Comparison of ENCODE assay signal across 17 mouse cellular contexts in the genomic region with DNA sequence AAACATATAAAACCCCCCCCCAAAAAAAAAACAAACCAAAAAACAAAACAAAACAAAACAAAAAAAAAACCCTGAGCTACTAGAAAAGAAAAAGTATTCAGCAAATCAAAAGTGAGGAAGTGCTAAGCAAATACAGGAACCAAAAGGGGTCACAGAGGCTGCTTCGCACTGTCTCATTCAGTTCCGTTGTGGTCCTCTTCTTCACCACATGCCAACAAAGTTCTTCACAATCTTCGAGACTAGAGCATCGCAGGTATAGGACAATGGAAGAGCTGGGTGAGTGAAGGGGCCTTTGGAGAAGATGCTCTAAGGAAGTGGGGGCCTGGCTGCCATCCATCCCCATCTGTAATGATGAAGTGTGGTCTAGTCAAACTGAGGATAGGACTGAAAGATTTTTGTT. TPM values are rescaled to one million over a fixed set of nuclear protein-coding genes. Genes with fewer than 3 reads are reported as not detected.
DNase-seq lines count a peak whose midpoint lies in the region; ATAC-seq and TF ChIP-seq lines count a peak whose summit lies in the region.
"Had no signal": no experiment of that assay in that cellular context is flagged by ENCODE, and none has a peak within 500 bp of the region (broad histone marks: within the 10 kb centered on the region; RNA-seq: fewer than 3 reads in every experiment).

No protein-coding gene starts in this region.

- in situ Hi-C loops in CH12.LX (cut with MboI; ENCODE audit: low pct_ligation_motif_present, low pct_unique_long_range_greater_than_20kb, low sequenced_read_pairs), result no loop called here

- peak; percentile 82 for DNase-seq in CH12.LX (ENCODE audit: extremely low read depth)
- peak; percentile 42 for DNase-seq in lung, postnatal 36 days
- DNase-seq in splenic B cell, adult 2 months (ENCODE audit: low read depth, low spot score), result peak; percentile 85
- DNase-seq in c-Kit-positive CD71-positive TER-119-positive erythroid progenitor cells, embryonic 14.5 days (ENCODE audit: low spot score), result no peak
- DNase-seq in kidney, adult 2 months, result no peak
- DNase-seq in right cerebral cortex, adult 18-20 months, result no peak
- DNase-seq: adrenal gland, postnatal 36 days had no signal

- 0 out of 2 replicates have a peak overlapping the region, but pooled peaks have one; percentile 3 for H3K4me3 ChIP-seq in intestine, postnatal 0 days (ENCODE audit: low read depth, low read length)
- no peak overlapping the region for H3K4me3 ChIP-seq in intestine, embryonic 16.5 days (ENCODE audit: low read length)
- peak overlapping the region; percentile 61 to 85 (median 82) for H3K4me3 ChIP-seq in CH12.LX (replicated peaks in 1 of 3; ENCODE audit: low read depth in 2 of 3, low read length in 2 of 3, poor library complexity in 1 of 3)
- no peak overlapping the region for H3K4me3 ChIP-seq in kidney, adult 2 months (ENCODE audit: insufficient read depth, low read depth, low read length)
- H3K4me3 ChIP-seq: forebrain, embryonic 12.5 days; lung, embryonic 15.5 days; neural tube, embryonic 13.5 days had no signal

- no peaks in the 10 kb centered on the region for H3K9me3 ChIP-seq in intestine, postnatal 0 days (ENCODE audit: control insufficient read depth)
- no peaks in the 10 kb centered on the region for H3K9me3 ChIP-seq in intestine, embryonic 16.5 days (ENCODE audit: control insufficient read depth, low read length)
- no peaks in the 10 kb centered on the region for H3K9me3 ChIP-seq in CH12.LX (replicated peaks; ENCODE audit: low read length)
- H3K9me3 ChIP-seq: forebrain, embryonic 12.5 days; lung, embryonic 15.5 days; neural tube, embryonic 13.5 days had no signal

- dilution Hi-C loops in CH12.LX (cut with MboI; ENCODE audit: extremely low pct_ligation_motif_present, extremely low pct_unique_long_range_greater_than_20kb, low sequenced_read_pairs), result no loop called here

- H3K9ac ChIP-seq in intestine, postnatal 0 days (ENCODE audit: low read depth, low read length), result no peak overlapping the region
- H3K9ac ChIP-seq in intestine, embryonic 16.5 days (ENCODE audit: low read depth, low read length), result no peak overlapping the region
- peak overlapping the region; percentile 95 for H3K9ac ChIP-seq in CH12.LX (ENCODE audit: insufficient read depth, low read depth)
- H3K9ac ChIP-seq: forebrain, embryonic 12.5 days; lung, embryonic 15.5 days; neural tube, embryonic 13.5 days had no signal

- no peak for TF ChIP-seq EP300 in CH12.LX (IDR thresholded peaks at IDR 0.05; ENCODE audit: low read length)

- H3K4me1 ChIP-seq in intestine, postnatal 0 days (replicated peaks; ENCODE audit: control insufficient read depth, insufficient read depth, low read length), result no peaks in the 10 kb centered on the region; the same call in 1 of the 2 replicates
- no peaks in the 10 kb centered on the region for H3K4me1 ChIP-seq in intestine, embryonic 16.5 days (ENCODE audit: control insufficient read depth, insufficient read depth, low read length)
- peaks cover 0 to 7% of the 10 kb centered on the region in 2 experiments; a peak in 1 of 4 replicates for H3K4me1 ChIP-seq in CH12.LX (ENCODE audit: control insufficient read depth in 1 of 2, insufficient read depth in 2 of 2)
- no peaks in the 10 kb centered on the region for H3K4me1 ChIP-seq in kidney, adult 2 months (ENCODE audit: control insufficient read depth, insufficient read depth, low read length)
- H3K4me1 ChIP-seq: lung, embryonic 15.5 days had no signal

- H3K27me3 ChIP-seq in intestine, postnatal 0 days (replicated peaks; ENCODE audit: control insufficient read depth, insufficient read depth, low read length), result no peaks in the 10 kb centered on the region
- no peaks in the 10 kb centered on the region for H3K27me3 ChIP-seq in intestine, embryonic 16.5 days (replicated peaks; ENCODE audit: control insufficient read depth, insufficient read depth, low read length)
- no peaks in the 10 kb centered on the region for H3K27me3 ChIP-seq in CH12.LX (replicated peaks)
- no peaks in the 10 kb centered on the region for H3K27me3 ChIP-seq in splenic B cell, adult 2 months (ENCODE audit: control insufficient read depth, insufficient read depth, low read length, poor library complexity, severe bottlenecking)
- no peaks in the 10 kb centered on the region for H3K27me3 ChIP-seq in kidney, adult 2 months (replicated peaks; ENCODE audit: control insufficient read depth, insufficient read depth, low read length)
- H3K27me3 ChIP-seq: forebrain, embryonic 12.5 days; lung, embryonic 15.5 days; neural tube, embryonic 13.5 days had no signal

- 83% methylated on average over 4 of the region's 4 CpGs for whole genome bisulfite sequencing in intestine, postnatal 0 days
- 78% methylated on average over 4 of the region's 4 CpGs for WGBS in intestine, embryonic 16.5 days
- 81% methylated on average over 4 of the region's 4 CpGs for WGBS in kidney, adult 2 months

- H3K36me3 ChIP-seq in intestine, postnatal 0 days (ENCODE audit: control insufficient read depth, insufficient read depth), result no peaks in the 10 kb centered on the region
- H3K36me3 ChIP-seq in intestine, embryonic 16.5 days (ENCODE audit: control insufficient read depth, insufficient read depth, low read length), result no peaks in the 10 kb centered on the region
- peaks cover 0 to 2% of the 10 kb centered on the region in 2 experiments for H3K36me3 ChIP-seq in CH12.LX (replicated peaks in 1 of 2; ENCODE audit: control insufficient read depth in 1 of 2, insufficient read depth in 1 of 2, low read length in 1 of 2)
- H3K36me3 ChIP-seq in splenic B cell, adult 2 months (ENCODE audit: control insufficient read depth, insufficient read depth, low read length, poor library complexity, severe bottlenecking), result 0 out of 2 replicates have a peak, but pooled peaks cover 2% of the 10 kb centered on the region
- H3K36me3 ChIP-seq in kidney, adult 2 months (ENCODE audit: control insufficient read depth, insufficient read depth, low read length), result no peaks in the 10 kb centered on the region
- H3K36me3 ChIP-seq: forebrain, embryonic 12.5 days; lung, embryonic 15.5 days; neural tube, embryonic 13.5 days had no signal

- peak; percentile 75 for TF ChIP-seq POLR2A in CH12.LX (IDR thresholded peaks at IDR 0.05; ENCODE audit: low read depth, low read length)
- TF ChIP-seq POLR2A in kidney, adult 2 months (IDR thresholded peaks at IDR 0.05; ENCODE audit: low read depth, low read length), result no peak

- peaks cover 21% of the 10 kb centered on the region for H3K79me2 ChIP-seq in CH12.LX (replicated peaks; ENCODE audit: control insufficient read depth, extremely low read depth, insufficient read depth, poor library complexity, severe bottlenecking)

- H3K4me2 ChIP-seq in intestine, postnatal 0 days (replicated peaks; ENCODE audit: low read depth), result no peak overlapping the region
- no peak overlapping the region for H3K4me2 ChIP-seq in intestine, embryonic 16.5 days (ENCODE audit: low read depth, low read length)
- peak overlapping the region; percentile 76 for H3K4me2 ChIP-seq in CH12.LX (ENCODE audit: insufficient read depth, low read depth, poor library complexity, severe bottlenecking)
- H3K4me2 ChIP-seq: forebrain, embryonic 12.5 days; lung, embryonic 15.5 days; neural tube, embryonic 13.5 days had no signal

- no peak overlapping the region for H3K27ac ChIP-seq in intestine, postnatal 0 days (ENCODE audit: low read depth, low read length)
- H3K27ac ChIP-seq in intestine, embryonic 16.5 days (ENCODE audit: low read length), result no peak overlapping the region
- peak overlapping the region; percentile 95 for H3K27ac ChIP-seq in CH12.LX (ENCODE audit: insufficient read depth, low read depth)
- H3K27ac ChIP-seq in kidney, adult 2 months (ENCODE audit: insufficient read depth, low read depth, low read length), result no peak overlapping the region
- H3K27ac ChIP-seq: forebrain, embryonic 12.5 days; neural tube, embryonic 13.5 days had no signal

- no peak for TF ChIP-seq CTCF in intestine, postnatal 0 days (IDR thresholded peaks at IDR 0.05; ENCODE audit: low read depth)
- no peak for TF ChIP-seq CTCF in CH12.LX (conservative IDR thresholded peaks at IDR 0.05 in 1 of 2, IDR thresholded peaks at IDR 0.05 in 1 of 2; ENCODE audit: low read depth in 2 of 2, low read length in 2 of 2)
- no peak for TF ChIP-seq CTCF in kidney, adult 2 months (conservative IDR thresholded peaks at IDR 0.05; ENCODE audit: insufficient read depth, insufficient read length, low read depth, low read length)

- no peak for ATAC-seq in intestine, postnatal 0 days
- no peak for ATAC-seq in intestine, embryonic 16.5 days
- ATAC-seq: hindbrain, embryonic 16.5 days had no signal

- TF ChIP-seq RAD21 in CH12.LX (IDR thresholded peaks at IDR 0.05; ENCODE audit: low read depth, low read length), result no peak

RNA-seq across cellular contexts. Expression of a gene that starts 2.4 kb away (rescaled TPM):
- 1.7 and 1.9 TPM in 2 replicates for polyA plus RNA-seq in intestine, postnatal 0 days (2015; fragmentation: Nextera tagmentation; extraction: Ambion mirVana)
- 2.9 and 3.2 TPM in 2 replicates for polyA plus RNA-seq in intestine, embryonic 16.5 days (2015; fragmentation: Nextera tagmentation; extraction: Ambion mirVana)
- total RNA-seq in CH12.LX (2012; rRNA removed) (39.2 and 43.0 TPM in 2 replicates), CH12.LX (2014; rRNA removed) (140 and 149 TPM in 2 replicates)
- polyA plus RNA-seq in CH12.LX (2012; ENCODE audit: insufficient read length, low read depth), result 61.6 and 66.4 TPM in 2 replicates
- 1.8 and 3.2 TPM in 2 replicates for polyA plus RNA-seq in kidney, adult 2 months (2012; rRNA removed)

RNA-seq across cellular contexts. Expression of a gene that starts 2.5 kb away (rescaled TPM):
- 13.6 and 15.1 TPM in 2 replicates for polyA plus RNA-seq in intestine, postnatal 0 days (2015; fragmentation: Nextera tagmentation; extraction: Ambion mirVana)
- 8.7 and 9.5 TPM in 2 replicates for polyA plus RNA-seq in intestine, embryonic 16.5 days (2015; fragmentation: Nextera tagmentation; extraction: Ambion mirVana)
- 19.3 and 25.5 TPM in 2 replicates for total RNA-seq in CH12.LX (2012; rRNA removed)
- 44.8 and 49.2 TPM in 2 replicates for total RNA-seq in CH12.LX (2014; rRNA removed)
- 44.7 and 46.4 TPM in 2 replicates for polyA plus RNA-seq in CH12.LX (2012; ENCODE audit: insufficient read length, low read depth)
- 15.7 and 17.7 TPM in 2 replicates for polyA plus RNA-seq in kidney, adult 2 months (2012; rRNA removed)

RNA-seq across cellular contexts. Expression of a gene that starts 33.0 kb away (rescaled TPM):
- polyA plus RNA-seq in intestine, postnatal 0 days (2015; fragmentation: Nextera tagmentation; extraction: Ambion mirVana), result 0.93 and 1.1 TPM in 2 replicates
- polyA plus RNA-seq in intestine, embryonic 16.5 days (2015; fragmentation: Nextera tagmentation; extraction: Ambion mirVana), result 0.88 and 1.0 TPM in 2 replicates
- 1.6 and 1.7 TPM in 2 replicates for total RNA-seq in CH12.LX (2012; rRNA removed)
- 2.2 and 2.4 TPM in 2 replicates for total RNA-seq in CH12.LX (2014; rRNA removed)
- 2.4 and 3.6 TPM in 2 replicates for polyA plus RNA-seq in CH12.LX (2012; ENCODE audit: insufficient read length, low read depth)
- polyA plus RNA-seq in kidney, adult 2 months (2012; rRNA removed), result 2.9 and 3.6 TPM in 2 replicates

RNA-seq across cellular contexts. Expression of a gene that starts 48.1 kb away (rescaled TPM):
- polyA plus RNA-seq in intestine, postnatal 0 days (2015; fragmentation: Nextera tagmentation; extraction: Ambion mirVana), result not detected in 2 replicates
- polyA plus RNA-seq in intestine, embryonic 16.5 days (2015; fragmentation: Nextera tagmentation; extraction: Ambion mirVana), result not detected in 2 replicates
- total RNA-seq in CH12.LX (2012; rRNA removed), result not detected in 2 replicates
- not detected in 2 replicates for total RNA-seq in CH12.LX (2014; rRNA removed)
- not detected in 2 replicates for polyA plus RNA-seq in CH12.LX (2012; ENCODE audit: insufficient read length, low read depth)
- polyA plus RNA-seq in kidney, adult 2 months (2012; rRNA removed), result not detected in 2 replicates
- total RNA-seq: adrenal gland, postnatal 36 days; ES-E14; heart, adult 18-20 months; layer of hippocampus, postnatal 14 days had no signal
- polyA plus RNA-seq: forebrain, embryonic 12.5 days; hindbrain, embryonic 16.5 days; lung, embryonic 15.5 days; neural tube, embryonic 13.5 days; stomach, embryonic 14.5 days had no signal

RNA-seq across cellular contexts. Expression of a gene that starts 58.7 kb away (rescaled TPM):
- not detected in 2 replicates for polyA plus RNA-seq in intestine, postnatal 0 days (2015; fragmentation: Nextera tagmentation; extraction: Ambion mirVana)
- polyA plus RNA-seq in intestine, embryonic 16.5 days (2015; fragmentation: Nextera tagmentation; extraction: Ambion mirVana), result not detected in 2 replicates
- not detected in 2 replicates for total RNA-seq in CH12.LX (2012; rRNA removed)
- not detected in 2 replicates for total RNA-seq in CH12.LX (2014; rRNA removed)
- polyA plus RNA-seq in CH12.LX (2012; ENCODE audit: insufficient read length, low read depth), result not detected in 2 replicates
- polyA plus RNA-seq in kidney, adult 2 months (2012; rRNA removed), result not detected in 2 replicates
- total RNA-seq: adrenal gland, postnatal 36 days; ES-E14; heart, adult 18-20 months; layer of hippocampus, postnatal 14 days had no signal
- polyA plus RNA-seq: forebrain, embryonic 12.5 days; hindbrain, embryonic 16.5 days; lung, embryonic 15.5 days; neural tube, embryonic 13.5 days; stomach, embryonic 14.5 days had no signal

Comparison
In these comparisons a context has a peak if more than half of its experiments do, and no peak if none do; other contexts are left out.
1. H3K4me3 ChIP-seq: peak in intestine, postnatal 0 days (single experiment) and CH12.LX (3 of 3); none in intestine, embryonic 16.5 days (single experiment) and kidney, adult 2 months (single experiment).
2. DNase-seq: peak in CH12.LX (single experiment), lung, postnatal 36 days (single experiment) and splenic B cell, adult 2 months (single experiment); none in c-Kit-positive CD71-positive TER-119-positive erythroid progenitor cells, embryonic 14.5 days (single experiment), kidney, adult 2 months (single experiment) and right cerebral cortex, adult 18-20 months (single experiment).
3. RNA of a gene that starts 2.4 kb away (polyA plus RNA-seq): 61.6 to 66.4 TPM in CH12.LX; 1.8 to 3.2 TPM in kidney, adult 2 months, 2.9 to 3.2 TPM in intestine, embryonic 16.5 days and 1.7 to 1.9 TPM in intestine, postnatal 0 days; every median in the first group is over 10 times any median in the second.